Mouse (Mus musculus) bone marrow, adult 2 months (tissue): ENCODE data around the gene Rin1.

Experiments
- CTCF ChIP-seq: fragments of 200-500 bp; IDR thresholded peaks from 2 replicates; pipeline ENCODE4 v1.5.1; 2011; ENCODE audit warnings: low read length, control low read depth; ENCODE audit not compliant: control insufficient read depth, insufficient read depth
- POLR2A ChIP-seq: fragments of 200-500 bp; IDR thresholded peaks from 2 replicates; pipeline ENCODE4 v1.6.1; 2011; ENCODE audit warnings: low read depth, mild to moderate bottlenecking, control low read depth, low read length, borderline replicate concordance; ENCODE audit not compliant: control insufficient read depth

DNA sequence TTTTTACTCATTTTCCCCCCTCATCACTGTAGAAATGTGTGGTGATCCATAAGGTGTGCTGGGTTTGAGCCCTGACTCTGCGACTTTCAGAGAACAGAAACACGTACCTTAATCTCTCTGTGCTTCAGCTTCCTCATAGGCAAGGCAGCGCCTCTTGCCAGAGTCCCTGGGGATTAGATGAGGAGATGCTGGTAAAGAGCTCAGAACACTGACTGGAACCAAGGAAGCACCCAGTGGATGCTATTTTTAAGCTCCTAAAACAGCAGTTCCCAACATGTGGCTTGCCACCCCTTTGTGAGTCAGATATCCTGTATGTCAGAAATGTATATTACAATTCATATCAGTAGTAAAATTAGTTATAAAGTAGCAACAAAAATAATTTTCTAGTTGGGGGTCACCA lies 32.1 kb upstream of the Rin1 start:
- TF ChIP-seq CTCF (no peak), POLR2A (no peak)
